Mouse (Mus musculus) cortical plate, adult 2 months (tissue): ENCODE measurements at regions not wholly inside any gene's neighbourhood (a gene's known extent, or its start where the extent isn't known, plus 50 kb on each side); places are given as distances from the start of the nearest gene placed in this dataset.

Experiments used
- H3K27ac ChIP-seq: fragments of 200-500 bp; 2 replicates; pipeline ENCODE4 v1.5.1; 2012; ENCODE audit warnings: low read length, control low read depth, inconsistent platforms; ENCODE audit not compliant: insufficient read depth
- H3K4me1 ChIP-seq: fragments of 200-500 bp; 2 replicates; pipeline ENCODE4 v1.6.1; 2011; ENCODE audit warnings: low read length; ENCODE audit not compliant: control insufficient read depth, insufficient read depth
- H3K4me3 ChIP-seq: fragments of 200-500 bp; 2 replicates; pipeline ENCODE4 v1.5.1; 2011; ENCODE audit warnings: mild to moderate bottlenecking, low read length, control low read depth; ENCODE audit not compliant: insufficient read depth
- CTCF ChIP-seq: fragments of 200-500 bp; IDR thresholded peaks from 2 replicates; pipeline ENCODE4 v1.5.1; 2011; ENCODE audit warnings: mild to moderate bottlenecking, control low read depth, low read length; ENCODE audit not compliant: insufficient read depth; ENCODE audit errors: extremely low read depth
- POLR2A ChIP-seq: fragments of 200-500 bp; IDR thresholded peaks from 2 replicates; pipeline ENCODE4 v1.6.1; 2011; ENCODE audit warnings: mild to moderate bottlenecking, low read length, control low read depth; ENCODE audit not compliant: insufficient read depth; ENCODE audit errors: extremely low read depth

GRCm38 (mm10) chr10:68935843-68936242, 212.4 kb downstream of the Tmem26 start:
- no peaks in the 10 kb centered on the region for H3K4me1 ChIP-seq
- no peak overlapping the region for H3K4me3 ChIP-seq
- TF ChIP-seq POLR2A (no peak), CTCF (no peak)
- H3K27ac ChIP-seq, result no peak overlapping the region

- Histone ChIP-seq H3K4me3 (no peak overlapping the region), H3K4me1 (no peaks in the 10 kb centered on the region), H3K27ac (no peak overlapping the region)
- TF ChIP-seq POLR2A (no peak), CTCF (no peak)
Observed at GRCm38 (mm10) chr10:68943239-68943638, 208.0 kb upstream of the Rhobtb1 start.

GRCm38 (mm10) chr10:68956539-68956938, 194.7 kb upstream of the Rhobtb1 start:
- Histone ChIP-seq H3K4me3 (no peak overlapping the region), H3K4me1 (no peaks in the 10 kb centered on the region), H3K27ac (no peak overlapping the region)
- no peak for TF ChIP-seq POLR2A

GRCm38 (mm10) chr10:68961376-68961775, 189.9 kb upstream of the Rhobtb1 start:
- no peak overlapping the region for H3K27ac ChIP-seq
- TF ChIP-seq POLR2A, result no peak
- no peak overlapping the region for H3K4me3 ChIP-seq
- no peaks in the 10 kb centered on the region for H3K4me1 ChIP-seq

- Histone ChIP-seq H3K4me3 (no peak overlapping the region), H3K4me1 (no peaks in the 10 kb centered on the region), H3K27ac (no peak overlapping the region)
- no peak for TF ChIP-seq POLR2A
- TF ChIP-seq CTCF, result no peak
Observed at GRCm38 (mm10) chr10:68963090-68963489, 188.1 kb upstream of the Rhobtb1 start.

GRCm38 (mm10) chr10:68965271-68965670, 186.0 kb upstream of the Rhobtb1 start:
- H3K4me1 ChIP-seq, result no peaks in the 10 kb centered on the region
- TF ChIP-seq POLR2A (no peak), CTCF (no peak)

GRCm38 (mm10) chr10:68967976-68968968, 183.0 kb upstream of the Rhobtb1 start:
- H3K27ac ChIP-seq, result no peak overlapping the region
- H3K4me1 ChIP-seq, result no peaks in the 10 kb centered on the region
- no peak overlapping the region for H3K4me3 ChIP-seq
- TF ChIP-seq POLR2A, result no peak
- TF ChIP-seq CTCF, result no peak

More at GRCm38 (mm10) chr10:68965271-68965670, 186.0 kb upstream of the Rhobtb1 start:
- no peak overlapping the region for H3K27ac ChIP-seq
- no peak overlapping the region for H3K4me3 ChIP-seq

GRCm38 (mm10) chr10:68970521-68970920, 180.7 kb upstream of the Rhobtb1 start:
- no peak for TF ChIP-seq CTCF
- no peak overlapping the region for H3K4me3 ChIP-seq
- H3K4me1 ChIP-seq, result no peaks in the 10 kb centered on the region
- H3K27ac ChIP-seq, result no peak overlapping the region

GRCm38 (mm10) chr10:68974771-68975170, 176.5 kb upstream of the Rhobtb1 start:
- Histone ChIP-seq H3K4me3 (no peak overlapping the region), H3K4me1 (no peaks in the 10 kb centered on the region), H3K27ac (no peak overlapping the region)
- TF ChIP-seq POLR2A (no peak), CTCF (no peak)

GRCm38 (mm10) chr10:68976443-68977025, 174.7 kb upstream of the Rhobtb1 start:
- Histone ChIP-seq H3K4me1 (no peaks in the 10 kb centered on the region), H3K4me3 (no peak overlapping the region), H3K27ac (no peak overlapping the region)
- no peak for TF ChIP-seq CTCF
- no peak for TF ChIP-seq POLR2A
